Mouse (Mus musculus): ENCODE data around the gene Rap1a. TPM values are rescaled to one million over a fixed set of nuclear protein-coding genes. Genes with fewer than 3 reads are reported as not detected.
"Not testable (repeated sequence)": the region's sequence is repeated elsewhere in the genome, so short reads cannot be mapped to it uniquely, and the experiment has no call there.

The Rap1a gene
- polyA plus RNA-seq, 1 experiment, result 14.4 TPM

GRCm38 (mm10) chr3:105703571-105703970 lies 97.6 kb downstream of the Rap1a start:
- Histone ChIP-seq H3K27ac (ENCODE audit: control insufficient read depth, insufficient read depth, low read length) (peak overlapping the region; percentile 74), H3K4me1 (replicated peaks; ENCODE audit: control insufficient read depth, insufficient read depth, low read length) (peaks cover 15% of the 10 kb centered on the region), H3K27me3 (ENCODE audit: control insufficient read depth, insufficient read depth, low read length) (no peaks in the 10 kb centered on the region), H3K4me3 (ENCODE audit: control insufficient read depth, insufficient read depth, low read length) (no peak overlapping the region), H3K36me3 (ENCODE audit: control insufficient read depth, insufficient read depth, low read length) (no peaks in the 10 kb centered on the region)
- TF ChIP-seq POLR2A (IDR thresholded peaks at IDR 0.05; ENCODE audit: control insufficient read depth, extremely low read depth, insufficient read depth, low read length, poor library complexity), result no peak
- no peak for TF ChIP-seq CTCF (IDR thresholded peaks at IDR 0.05; ENCODE audit: borderline replicate concordance, control insufficient read depth, extremely low read depth, insufficient read depth, low read length, poor library complexity)
- WGBS, result 93% methylated on average over 6 of the region's 6 CpGs
- DNase-seq, result no peak

- no peak for DNase-seq
- Histone ChIP-seq H3K27ac (ENCODE audit: control insufficient read depth, insufficient read depth, low read length) (no peak overlapping the region), H3K27me3 (ENCODE audit: control insufficient read depth, insufficient read depth, low read length) (no peaks in the 10 kb centered on the region), H3K4me3 (ENCODE audit: control insufficient read depth, insufficient read depth, low read length) (no peak overlapping the region), H3K36me3 (ENCODE audit: control insufficient read depth, insufficient read depth, low read length) (no peaks in the 10 kb centered on the region), H3K4me1 (replicated peaks; ENCODE audit: control insufficient read depth, insufficient read depth, low read length) (peaks cover 15% of the 10 kb centered on the region)
- WGBS, result 73% methylated on average over 5 of the region's 5 CpGs
- TF ChIP-seq POLR2A (IDR thresholded peaks at IDR 0.05; ENCODE audit: control insufficient read depth, extremely low read depth, insufficient read depth, low read length, poor library complexity), result no peak
- no peak for TF ChIP-seq CTCF (IDR thresholded peaks at IDR 0.05; ENCODE audit: borderline replicate concordance, control insufficient read depth, extremely low read depth, insufficient read depth, low read length, poor library complexity)
Observed at GRCm38 (mm10) chr3:105701399-105701798, 99.7 kb downstream of the Rap1a start.

GRCm38 (mm10) chr3:105700786-105701185 lies 100.3 kb downstream of the Rap1a start:
- H3K4me1 ChIP-seq (replicated peaks; ENCODE audit: control insufficient read depth, insufficient read depth, low read length), result peaks cover 13% of the 10 kb centered on the region
- WGBS, result 33% methylated on average over 1 of the region's 1 CpGs
- not testable (repeated sequence) for DNase-seq; H3K4me3 ChIP-seq (ENCODE audit: control insufficient read depth, insufficient read depth, low read length); H3K27me3 ChIP-seq (ENCODE audit: control insufficient read depth, insufficient read depth, low read length); H3K36me3 ChIP-seq (ENCODE audit: control insufficient read depth, insufficient read depth, low read length); H3K27ac ChIP-seq (ENCODE audit: control insufficient read depth, insufficient read depth, low read length)
- 0 out of 2 replicates have a peak, but pooled peaks have one; percentile 19 for TF ChIP-seq CTCF (IDR thresholded peaks at IDR 0.05; ENCODE audit: borderline replicate concordance, control insufficient read depth, extremely low read depth, insufficient read depth, low read length, poor library complexity)

GRCm38 (mm10) chr3:105699241-105699933 lies 101.7 kb downstream of the Rap1a start:
- Histone ChIP-seq H3K27ac (ENCODE audit: control insufficient read depth, insufficient read depth, low read length) (no peak overlapping the region), H3K36me3 (ENCODE audit: control insufficient read depth, insufficient read depth, low read length) (no peaks in the 10 kb centered on the region), H3K4me1 (replicated peaks; ENCODE audit: control insufficient read depth, insufficient read depth, low read length) (peaks cover 8% of the 10 kb centered on the region), H3K27me3 (ENCODE audit: control insufficient read depth, insufficient read depth, low read length) (no peaks in the 10 kb centered on the region), H3K4me3 (ENCODE audit: control insufficient read depth, insufficient read depth, low read length) (no peak overlapping the region)
- DNase-seq, result no peak
- TF ChIP-seq CTCF (IDR thresholded peaks at IDR 0.05; ENCODE audit: borderline replicate concordance, control insufficient read depth, extremely low read depth, insufficient read depth, low read length, poor library complexity), result no peak
- no peak for TF ChIP-seq POLR2A (IDR thresholded peaks at IDR 0.05; ENCODE audit: control insufficient read depth, extremely low read depth, insufficient read depth, low read length, poor library complexity)
- 97% methylated on average over 3 of the region's 3 CpGs for WGBS

- no peak overlapping the region for H3K27ac ChIP-seq (ENCODE audit: control insufficient read depth, insufficient read depth, low read length)
- H3K4me3 ChIP-seq (ENCODE audit: control insufficient read depth, insufficient read depth, low read length), result no peak overlapping the region
- WGBS, result 97% methylated on average over 1 of the region's 1 CpGs
- DNase-seq, result no peak
- no peaks in the 10 kb centered on the region for H3K36me3 ChIP-seq (ENCODE audit: control insufficient read depth, insufficient read depth, low read length)
- TF ChIP-seq CTCF (IDR thresholded peaks at IDR 0.05; ENCODE audit: borderline replicate concordance, control insufficient read depth, extremely low read depth, insufficient read depth, low read length, poor library complexity), result no peak
- no peak for TF ChIP-seq POLR2A (IDR thresholded peaks at IDR 0.05; ENCODE audit: control insufficient read depth, extremely low read depth, insufficient read depth, low read length, poor library complexity)
- peaks cover 4% of the 10 kb centered on the region for H3K4me1 ChIP-seq (replicated peaks; ENCODE audit: control insufficient read depth, insufficient read depth, low read length)
- H3K27me3 ChIP-seq (ENCODE audit: control insufficient read depth, insufficient read depth, low read length), result no peaks in the 10 kb centered on the region
Observed at GRCm38 (mm10) chr3:105698311-105698710, 102.8 kb downstream of the Rap1a start.

GRCm38 (mm10) chr3:105697148-105697441 lies 104.0 kb downstream of the Rap1a start:
- TF ChIP-seq CTCF (IDR thresholded peaks at IDR 0.05; ENCODE audit: borderline replicate concordance, control insufficient read depth, extremely low read depth, insufficient read depth, low read length, poor library complexity) (no peak), POLR2A (IDR thresholded peaks at IDR 0.05; ENCODE audit: control insufficient read depth, extremely low read depth, insufficient read depth, low read length, poor library complexity) (no peak)
- Histone ChIP-seq H3K27me3 (ENCODE audit: control insufficient read depth, insufficient read depth, low read length) (no peaks in the 10 kb centered on the region), H3K27ac (ENCODE audit: control insufficient read depth, insufficient read depth, low read length) (no peak overlapping the region), H3K4me3 (ENCODE audit: control insufficient read depth, insufficient read depth, low read length) (no peak overlapping the region), H3K4me1 (replicated peaks; ENCODE audit: control insufficient read depth, insufficient read depth, low read length) (peaks cover 4% of the 10 kb centered on the region), H3K36me3 (ENCODE audit: control insufficient read depth, insufficient read depth, low read length) (no peaks in the 10 kb centered on the region)
- DNase-seq, result no peak
- WGBS, result 78% methylated on average over 5 of the region's 5 CpGs

Data from thymus, adult 2 months (tissue).